Mouse (Mus musculus): Measurements from ENCODE around the gene Med24.
A peak's percentile ranks its signal among the peaks of the same experiment; 100 is the strongest.
"Not testable (repeated sequence)": the region's sequence is repeated elsewhere in the genome, so short reads cannot be mapped to it uniquely, and the experiment has no call there.

Med24 gene

DNA sequence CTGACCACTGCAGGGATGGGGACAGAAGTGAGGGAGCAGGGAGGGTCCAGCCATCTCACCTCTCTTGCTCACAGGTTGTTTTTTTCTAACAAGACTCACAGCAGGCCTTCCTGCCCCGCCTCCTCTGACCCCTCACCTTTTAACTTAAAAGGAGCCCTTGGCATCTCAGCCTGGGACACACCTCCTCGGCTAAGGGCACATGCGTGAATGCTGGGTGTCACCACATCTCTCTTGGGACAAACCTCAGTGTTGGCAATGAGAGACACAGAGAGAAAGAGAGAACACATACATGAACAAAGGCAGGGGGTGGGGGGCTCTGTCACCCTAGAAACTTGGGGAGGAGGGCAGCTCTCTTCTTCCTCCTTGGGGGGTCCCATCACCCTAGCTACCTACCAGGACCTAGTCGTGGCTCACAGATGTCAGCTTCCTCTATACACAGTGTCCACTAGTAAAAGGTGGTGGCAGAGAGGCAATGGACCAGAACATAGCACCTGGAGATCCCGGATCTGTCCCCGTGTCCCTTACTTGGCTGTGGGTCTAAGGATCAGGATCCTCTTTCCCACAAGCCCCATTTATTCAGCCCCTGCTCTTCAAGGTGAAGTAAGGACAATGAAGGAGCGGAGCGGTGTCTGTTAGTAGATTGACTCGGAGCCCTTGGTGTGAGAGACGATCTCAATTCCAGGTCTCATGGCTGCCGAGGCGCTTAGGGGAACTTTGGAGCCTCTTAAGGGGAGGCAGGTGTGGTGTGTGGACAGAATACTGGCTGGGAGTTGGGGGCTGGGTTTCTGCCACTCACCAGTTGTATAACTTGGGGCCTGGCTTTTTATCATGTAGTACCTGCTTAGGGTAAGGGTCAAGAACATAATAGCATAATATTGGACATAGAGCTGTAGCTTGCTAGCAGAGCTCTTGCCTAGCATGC lies 17.0 kb upstream of the Med24 start:
- peak; percentile 40 for DNase-seq (ENCODE audit: low spot score)

DNA sequence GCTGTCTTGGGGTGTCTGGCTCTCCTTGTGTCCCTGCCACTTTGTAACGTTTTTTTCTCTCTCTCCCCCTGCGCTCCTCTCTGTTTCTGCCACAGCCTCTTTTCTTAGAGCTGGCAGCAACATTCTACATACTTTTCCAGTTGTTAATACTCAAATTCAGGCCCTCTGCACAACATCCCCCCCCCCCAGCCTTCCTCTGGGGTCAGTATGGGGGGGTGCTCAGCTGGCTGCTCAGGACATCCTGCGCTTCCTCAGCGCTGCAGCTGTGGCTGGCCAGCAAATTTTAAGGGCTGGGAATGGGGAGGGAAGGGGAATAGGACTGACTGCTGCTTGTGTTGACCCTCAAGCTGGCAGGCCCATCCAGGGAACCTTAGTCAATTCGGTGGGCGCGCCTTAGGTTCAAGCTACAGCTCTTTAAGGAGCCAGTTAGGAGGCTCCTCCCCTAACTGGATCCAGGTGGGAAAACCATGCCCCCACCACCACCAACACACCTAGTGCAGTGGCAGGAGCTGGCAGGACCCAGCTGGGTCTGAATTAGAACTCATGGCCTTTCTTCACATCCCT lies 15.3 kb upstream of the Med24 start:
- no peak for DNase-seq (ENCODE audit: low spot score)

DNA sequence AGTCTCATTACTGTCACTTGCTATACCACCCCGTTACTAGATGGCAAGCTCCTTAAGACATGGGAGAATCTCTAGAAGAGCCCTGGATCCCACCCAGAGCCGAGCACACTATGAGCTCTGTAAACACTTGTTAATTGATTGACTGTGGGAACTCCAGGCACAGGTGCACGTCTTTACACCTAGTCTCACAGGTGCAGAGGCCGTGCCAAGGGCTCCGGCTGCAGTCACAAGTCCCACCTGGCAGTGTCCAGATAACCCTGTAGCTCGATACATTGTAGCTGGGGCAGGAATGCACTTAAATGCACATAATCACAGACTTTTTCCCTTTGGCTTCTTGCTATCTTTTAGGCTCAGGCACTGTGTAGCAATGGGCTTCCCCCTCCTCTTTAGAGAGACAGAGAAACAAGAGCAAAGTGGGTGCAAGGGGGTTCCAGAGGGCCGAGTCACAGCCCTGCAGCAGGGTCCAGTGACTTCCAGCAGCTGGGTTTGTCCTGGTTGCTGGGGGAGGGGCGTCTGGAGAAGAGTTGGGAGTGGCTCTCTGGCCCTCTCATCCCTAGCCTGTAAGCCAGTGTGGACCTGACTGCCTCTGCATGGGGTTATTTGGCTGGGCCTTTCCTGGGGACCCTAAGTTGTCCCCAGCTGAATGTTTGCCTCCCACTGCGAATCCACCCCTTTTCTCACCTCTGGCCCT lies 14.6 kb upstream of the Med24 start:
- DNase-seq (ENCODE audit: low spot score): no peak

DNA sequence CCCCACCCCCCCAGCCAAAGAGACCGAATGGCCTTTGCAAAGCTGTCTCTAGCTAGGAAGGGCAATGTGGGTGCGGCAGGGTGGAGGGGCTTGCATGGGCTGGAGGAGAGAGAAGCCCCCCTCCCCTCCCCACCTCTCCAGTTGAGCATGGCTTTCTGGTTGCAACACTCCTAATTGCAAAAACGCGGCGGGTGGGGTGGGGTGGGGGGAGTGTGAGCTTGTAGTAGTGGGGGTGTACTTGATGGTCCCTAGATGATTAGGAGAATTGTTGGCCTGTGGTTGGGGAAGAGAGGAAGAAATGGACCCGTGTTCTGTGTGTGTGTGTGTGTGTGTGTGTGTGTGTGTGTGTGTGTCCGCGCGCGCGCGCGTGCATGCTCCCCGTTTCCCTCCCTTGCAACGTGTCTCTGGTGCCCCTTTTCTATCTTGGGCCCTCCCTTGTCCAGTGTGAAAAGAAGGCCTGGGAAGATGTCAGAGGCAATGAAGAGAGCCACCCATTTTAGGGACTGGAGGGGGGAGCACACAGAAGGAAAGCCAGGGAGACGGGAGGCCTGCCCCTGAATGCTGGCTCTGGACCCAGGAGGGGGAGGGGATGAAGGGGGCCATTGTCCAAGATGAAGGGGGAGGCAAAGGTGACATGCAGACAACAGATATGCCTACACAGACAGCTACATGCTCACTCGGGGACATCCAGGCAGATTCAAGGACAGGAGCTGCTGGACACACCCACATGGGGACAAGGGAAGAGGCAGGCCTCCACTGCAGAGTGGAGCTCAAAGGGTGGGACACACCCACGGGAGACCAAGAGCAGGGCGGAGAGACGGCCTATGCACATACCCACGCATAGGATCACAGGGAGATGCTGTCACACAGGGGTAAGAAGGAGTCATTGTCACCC lies 13.4 kb upstream of the Med24 start:
- DNase-seq (ENCODE audit: low spot score): no peak

DNA sequence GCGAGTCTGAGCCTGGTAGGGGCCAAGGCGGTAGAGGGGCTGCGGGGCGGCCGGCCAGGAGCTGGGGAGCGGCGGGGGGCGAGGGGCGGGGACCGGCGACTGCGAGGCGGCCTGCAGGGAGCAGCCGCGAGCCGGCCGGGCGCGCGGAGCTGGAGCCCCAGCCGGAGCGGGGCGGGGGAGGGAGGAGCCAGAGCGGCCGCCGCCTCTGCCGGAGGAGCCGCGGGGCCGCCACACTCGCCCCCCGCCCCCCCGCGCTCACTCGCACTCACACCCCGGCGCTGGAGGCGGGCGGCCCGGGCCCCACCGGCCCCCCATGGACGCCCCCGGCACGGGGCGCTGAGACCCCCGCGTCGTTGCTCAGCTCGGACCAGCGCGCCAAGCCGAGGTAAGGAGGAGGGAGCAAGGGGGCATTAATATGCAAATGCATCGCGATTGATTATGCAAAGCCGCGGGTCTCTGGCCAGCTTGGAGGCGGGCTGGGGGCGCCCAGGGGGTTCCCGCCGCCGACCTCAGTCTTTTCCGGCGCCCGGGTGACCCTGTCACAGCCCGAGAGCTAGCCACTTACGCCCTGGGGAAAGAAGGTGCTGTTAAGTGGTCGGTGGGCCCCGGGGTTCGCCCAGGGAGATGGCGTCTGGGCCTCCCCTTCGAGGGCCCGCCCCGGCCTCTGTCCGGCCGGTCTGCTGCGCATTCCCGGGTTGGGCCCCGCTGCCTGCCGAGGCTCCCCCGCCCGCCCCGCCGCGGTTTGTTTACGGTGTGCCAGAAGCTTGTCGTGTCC lies 12.6 kb upstream of the Med24 start:
- peak; percentile 77 for DNase-seq (ENCODE audit: low spot score)

DNA sequence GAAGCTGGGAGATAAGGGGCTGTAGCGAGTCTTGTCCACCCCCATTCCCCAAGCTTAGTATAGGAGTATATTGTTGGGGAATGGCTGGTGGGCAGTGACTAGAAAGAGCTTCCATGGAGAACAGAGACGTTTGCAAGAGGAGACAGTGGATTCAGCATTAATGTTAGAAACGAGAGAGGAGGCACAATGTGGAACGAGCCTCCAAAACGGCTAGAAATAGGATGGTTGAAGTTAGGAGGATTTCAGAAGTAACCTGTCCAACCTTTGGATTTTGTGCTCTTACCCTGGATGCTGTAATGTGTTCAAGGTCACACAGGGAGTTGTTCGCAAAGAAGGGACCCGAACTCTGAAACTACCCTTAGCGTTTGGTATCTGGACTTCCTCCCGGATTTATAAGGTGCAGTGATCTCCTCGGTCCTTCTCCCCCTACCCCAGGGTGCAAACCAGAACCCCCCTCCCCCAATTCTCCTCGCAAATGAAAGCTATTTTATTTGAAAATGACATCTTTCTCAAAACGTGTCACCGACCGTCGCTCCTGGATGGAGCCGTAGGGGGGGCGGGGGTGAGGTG lies 11.9 kb upstream of the Med24 start:
- DNase-seq (ENCODE audit: low spot score): no peak

DNA sequence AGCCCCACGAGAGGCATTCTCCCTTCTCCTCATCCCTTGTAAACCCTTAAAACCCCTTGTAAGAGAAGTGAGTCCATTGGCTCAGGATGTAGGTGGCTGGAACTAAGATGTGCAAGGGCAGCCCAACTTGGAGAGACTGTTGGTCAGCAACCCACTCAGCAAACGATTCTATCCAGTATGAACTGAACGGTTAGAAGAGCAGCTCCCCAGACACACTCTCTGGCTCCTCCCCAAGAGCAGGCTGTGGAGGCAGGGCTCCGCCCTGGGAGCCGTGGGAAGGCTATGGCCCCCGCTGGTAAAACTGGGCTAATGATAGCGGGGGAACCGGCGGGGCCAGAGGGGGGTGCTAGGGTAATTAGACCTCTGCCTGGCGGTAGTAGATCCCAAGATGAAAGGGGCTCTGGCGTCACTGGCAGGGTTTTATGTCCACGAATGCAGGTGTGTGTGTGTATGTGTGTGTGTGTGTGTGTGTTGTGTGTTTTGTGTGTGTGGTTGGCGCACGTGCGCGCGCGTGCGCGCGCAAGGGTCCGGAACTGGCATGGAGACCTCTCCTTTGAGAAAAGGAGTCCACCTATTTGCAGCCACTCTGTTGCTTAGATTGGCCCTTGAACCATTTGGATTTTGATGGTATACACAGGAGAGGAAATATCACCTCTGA lies 11.3 kb upstream of the Med24 start, which contains the start of gene Thra:
TSS of gene Thra (plus strand) at position 246 of the 658 bp plus-strand sequence.
- DNase-seq (ENCODE audit: low spot score): peak; percentile 44

DNA sequence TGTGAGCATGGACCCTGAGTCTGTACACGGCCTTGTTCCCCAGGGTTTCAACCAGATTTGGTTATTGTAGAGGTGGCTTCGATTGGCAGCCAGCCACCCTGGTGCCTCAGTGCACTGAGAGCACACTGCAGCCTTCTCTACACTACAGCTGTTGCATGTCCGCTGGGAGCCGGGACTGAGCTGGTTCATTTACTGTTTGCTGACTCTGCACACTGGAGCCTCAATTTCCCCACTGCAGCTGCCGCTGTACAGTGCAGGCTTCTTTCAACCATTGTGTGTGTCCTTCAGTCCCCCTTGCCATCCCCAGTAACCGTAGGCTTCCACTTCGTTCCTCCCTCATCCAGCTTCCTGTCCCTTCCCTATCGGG lies 10.8 kb upstream of the Med24 start:
- DNase-seq (ENCODE audit: low spot score): no peak

DNA sequence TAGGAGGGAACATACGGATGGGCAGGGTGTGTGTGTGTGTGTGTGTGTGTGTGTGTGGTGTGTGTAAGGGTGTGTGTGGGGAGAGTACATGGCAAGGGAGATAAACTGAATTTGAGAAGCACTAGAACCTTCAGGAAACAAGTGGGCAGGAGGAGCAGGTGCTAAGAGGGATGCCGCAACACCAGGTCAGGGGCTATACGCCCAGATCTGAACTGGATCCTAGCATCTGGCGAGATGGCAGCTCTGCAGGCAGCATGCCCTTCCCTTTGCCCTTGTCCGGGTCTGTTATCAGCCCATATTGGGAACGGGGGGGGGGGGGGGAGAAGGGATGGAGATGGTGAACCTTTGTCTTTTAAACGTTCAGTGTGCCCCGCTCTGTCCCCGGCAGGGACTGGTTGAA lies 9.7 kb upstream of the Med24 start:
- DNase-seq (ENCODE audit: low spot score): no peak

DNA sequence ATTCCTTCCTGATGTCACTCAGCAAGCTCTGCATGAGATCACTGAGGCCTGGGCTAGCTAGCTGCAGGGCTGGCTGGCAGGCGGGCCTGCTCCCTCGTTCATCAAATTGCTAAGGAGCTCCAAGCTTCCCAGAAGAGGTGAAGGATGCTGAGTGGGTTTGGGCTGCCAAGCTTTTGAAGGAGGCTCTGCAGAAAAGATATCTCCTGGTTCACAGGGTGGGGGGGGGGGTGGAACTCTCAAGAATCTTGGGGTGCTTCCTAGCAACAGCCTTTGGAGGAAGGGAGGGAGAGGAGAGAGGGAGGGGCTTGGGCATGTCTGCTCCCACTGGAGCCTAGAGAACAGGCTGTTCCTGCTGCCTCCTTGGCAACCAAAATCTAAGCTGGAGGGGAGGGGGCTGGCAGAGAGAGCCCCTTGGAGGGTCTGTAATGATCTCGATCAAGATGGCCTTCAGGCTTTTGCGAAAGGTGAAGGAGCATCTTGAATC lies 9.2 kb upstream of the Med24 start:
- DNase-seq (ENCODE audit: low spot score): no peak

DNA sequence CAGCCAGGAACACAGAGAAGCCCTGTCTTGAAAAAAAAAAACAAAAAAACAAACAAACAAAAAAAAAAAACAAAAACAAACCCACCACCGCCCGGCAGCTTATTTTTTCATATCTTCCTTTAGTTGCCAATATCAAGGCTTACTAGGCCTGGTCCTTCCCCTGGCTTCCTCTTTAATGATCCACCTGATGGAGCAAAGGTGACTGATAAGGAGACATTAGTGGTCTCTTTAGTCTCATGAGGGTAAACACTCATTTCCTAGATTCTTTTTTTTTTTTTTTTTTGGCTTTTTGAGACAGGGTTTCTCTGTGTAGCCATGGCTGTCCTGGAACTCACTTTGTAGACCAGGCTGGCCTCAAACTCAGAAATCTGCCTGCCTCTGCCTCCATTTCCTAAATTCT lies 8.0 kb upstream of the Med24 start:
- not testable (repeated sequence) for DNase-seq (ENCODE audit: low spot score)

DNA sequence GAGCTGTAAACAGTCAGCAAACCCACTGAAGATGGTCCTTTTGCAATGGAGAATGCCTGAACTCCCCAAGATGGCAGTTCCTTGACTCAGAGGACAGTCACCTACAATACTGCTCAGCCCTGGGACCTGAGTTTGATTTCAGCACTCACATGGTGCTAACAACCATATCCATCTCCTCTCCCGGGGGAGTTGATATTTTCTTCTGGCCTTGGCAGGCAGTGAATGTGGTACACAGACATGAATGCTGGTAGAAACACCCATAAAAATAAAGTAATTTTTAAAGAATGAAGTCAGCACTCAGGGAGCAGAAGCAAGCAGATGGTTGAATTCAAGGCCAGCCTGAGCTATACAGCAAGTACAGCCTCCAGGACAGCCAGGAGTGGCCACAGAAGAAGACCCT lies 6.9 kb upstream of the Med24 start:
- no peak for DNase-seq (ENCODE audit: low spot score)

DNA sequence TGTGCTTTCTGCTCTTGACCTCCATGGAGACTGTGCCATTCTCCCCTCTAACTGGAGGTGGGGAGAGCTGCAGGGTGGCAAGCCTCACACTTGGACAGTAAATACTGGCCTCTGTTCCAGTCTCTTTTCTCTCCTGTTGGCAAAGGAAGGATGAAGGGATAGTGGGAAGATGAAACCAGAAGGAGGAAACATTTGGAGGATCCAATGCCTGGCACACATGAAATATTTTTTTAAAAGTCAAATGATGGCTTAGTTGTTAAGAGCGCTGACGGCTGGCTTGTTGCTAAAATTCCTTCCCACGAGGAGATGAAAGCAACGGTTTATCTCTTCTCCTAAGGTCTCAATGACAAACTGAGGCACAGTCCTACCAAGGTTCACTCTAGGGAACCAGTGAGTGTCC lies 5.9 kb upstream of the Med24 start:
- DNase-seq (ENCODE audit: low spot score): no peak

DNA sequence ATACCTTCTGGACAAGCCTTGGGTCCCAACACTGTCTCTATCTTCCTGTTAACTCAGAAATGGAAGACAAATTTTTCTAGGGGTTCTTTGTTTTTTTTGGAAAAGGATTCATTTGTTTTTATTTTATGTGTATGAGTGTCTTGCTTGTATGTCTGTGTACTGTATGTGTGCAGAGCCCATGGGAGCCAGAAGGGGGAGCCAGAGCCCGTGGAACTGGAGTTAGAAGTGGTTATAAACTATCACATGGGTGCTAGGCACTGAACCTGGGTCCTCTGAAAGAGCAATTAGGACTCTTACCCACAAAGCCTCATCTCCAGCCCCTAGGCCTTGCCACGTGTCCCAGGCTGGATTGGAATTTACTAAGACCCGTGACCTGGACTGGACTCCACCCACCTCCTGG lies 4.8 kb upstream of the Med24 start:
- DNase-seq (ENCODE audit: low spot score): no peak

DNA sequence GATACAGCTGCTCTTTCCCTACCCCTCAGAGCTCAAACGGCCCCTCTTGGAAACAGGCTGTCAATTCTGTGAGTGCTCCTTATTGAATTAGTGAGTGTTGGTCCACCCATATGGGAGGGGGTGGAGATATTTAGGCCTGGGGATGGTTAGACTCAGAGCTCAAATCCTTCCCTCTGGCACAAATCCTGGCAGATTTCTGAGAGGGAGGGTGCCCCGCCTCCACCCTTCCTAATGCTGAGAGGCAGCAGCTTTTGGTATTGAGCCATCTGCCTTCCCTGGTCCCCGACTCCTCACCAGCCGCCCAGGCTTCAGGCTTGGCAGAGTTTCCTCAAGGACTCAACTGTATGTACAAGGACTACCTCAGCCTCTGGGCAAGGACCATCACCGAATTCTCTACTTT lies 1.9 kb upstream of the Med24 start:
- no peak for DNase-seq (ENCODE audit: low spot score)

DNA sequence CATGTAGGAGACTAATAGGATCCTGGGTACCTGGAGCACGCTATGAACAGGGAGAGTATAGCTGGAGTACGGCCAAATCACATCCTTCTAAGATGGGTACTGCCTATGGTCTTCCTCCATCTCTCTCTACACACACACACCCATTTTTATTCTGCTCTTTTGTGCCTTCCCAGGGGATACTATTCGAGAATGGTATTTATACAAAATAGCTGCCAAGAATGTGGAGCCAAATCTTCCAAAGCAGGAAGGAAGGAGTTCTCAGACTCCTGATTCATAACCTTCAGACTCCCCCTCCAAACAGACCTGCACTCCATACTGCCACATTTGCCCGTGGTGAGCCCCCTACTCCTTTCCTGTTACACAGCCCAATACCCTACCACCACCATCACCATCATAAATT lies 1.5 kb upstream of the Med24 start:
- no peak for DNase-seq (ENCODE audit: low spot score)

DNA sequence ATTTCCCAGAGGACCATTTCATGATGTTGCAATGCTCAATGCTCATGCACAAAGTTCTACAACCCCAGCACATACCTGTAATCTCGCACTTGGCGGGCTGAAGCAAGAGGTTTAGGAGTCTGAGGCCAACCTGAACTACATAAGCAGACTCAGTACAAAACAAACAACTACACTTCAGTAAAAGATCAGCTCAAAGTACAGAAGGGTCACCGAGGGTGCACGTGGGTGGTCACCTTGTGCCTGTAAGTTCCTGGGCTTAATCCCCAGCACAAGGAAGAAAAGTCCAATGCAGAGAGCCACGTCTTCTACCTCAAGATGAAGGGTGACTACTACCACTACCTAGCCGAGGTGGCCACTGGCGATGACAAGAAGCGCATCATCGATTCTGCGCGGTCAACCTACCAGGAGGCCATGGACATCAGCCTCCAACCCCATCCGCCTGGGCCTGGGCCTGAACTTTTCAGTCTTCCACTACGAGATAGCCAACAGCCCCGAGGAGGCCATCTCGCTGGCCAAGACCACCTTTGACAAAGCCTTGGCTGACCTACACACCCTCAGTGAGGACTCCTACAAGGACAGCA lies 3.2 kb downstream of the Med24 start:
- no peak for DNase-seq (ENCODE audit: low spot score)

DNA sequence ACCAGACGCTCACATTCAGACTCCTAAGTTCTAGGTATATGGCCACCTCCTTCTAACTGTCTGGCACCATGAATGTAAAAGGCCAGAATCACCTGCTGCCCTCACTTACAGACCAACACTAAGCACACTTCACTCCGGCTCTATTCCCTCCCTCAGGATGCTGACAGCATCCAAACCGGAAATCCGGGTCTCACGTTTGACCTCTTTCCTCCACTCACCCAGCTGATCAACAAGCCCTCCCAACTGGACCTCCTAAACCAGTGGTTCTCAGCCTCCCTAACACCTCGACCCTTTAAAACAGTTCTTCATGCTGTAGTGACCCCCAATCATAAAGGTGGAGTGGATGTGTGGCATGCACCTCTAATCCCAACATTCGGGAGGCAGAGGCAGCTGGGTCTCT lies 6.1 kb downstream of the Med24 start:
- no peak for DNase-seq (ENCODE audit: low spot score)

DNA sequence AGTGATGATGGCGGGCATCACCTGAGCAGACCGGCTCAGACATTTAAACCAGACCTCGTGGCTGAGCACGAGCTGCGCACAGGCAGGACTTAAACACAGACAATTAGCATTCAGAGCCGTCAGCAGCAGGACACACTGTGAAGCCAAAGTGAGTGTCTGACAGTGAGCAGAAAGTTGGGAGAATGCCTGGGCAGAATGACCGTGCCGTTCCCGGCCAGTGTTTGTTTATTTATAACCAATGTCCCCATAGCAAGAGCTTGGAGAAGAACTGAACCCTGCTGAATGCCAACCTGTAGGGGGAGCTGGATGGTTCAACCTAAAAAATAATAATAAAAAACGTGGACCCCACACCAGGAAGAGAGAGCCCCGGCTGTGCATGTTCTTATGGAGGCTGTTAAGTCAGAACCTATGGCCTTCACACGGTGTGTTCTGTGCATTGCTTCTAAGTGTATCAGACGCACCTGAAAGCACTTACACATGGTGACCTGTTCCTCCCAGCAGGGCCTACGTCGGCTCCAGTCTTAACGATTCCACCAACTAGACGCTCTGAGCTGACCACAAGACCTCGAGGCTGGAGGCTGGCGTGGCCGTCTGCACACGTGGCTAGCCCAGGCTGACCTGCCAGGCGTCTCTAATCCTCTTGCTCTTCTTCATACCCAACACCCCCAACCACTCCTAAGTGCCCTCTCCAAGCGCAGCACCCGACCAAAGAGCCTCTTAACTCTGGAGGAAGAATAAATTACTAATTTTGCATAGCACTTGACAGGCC lies 7.6 kb downstream of the Med24 start:
- no peak for DNase-seq (ENCODE audit: low spot score)

Data from T-cell, adult 2 months (primary cell).